8 mouse cellular contexts compared by ENCODE assay signal in genomic region chr5:92656256-92656655, GRCm38 (mm10). TPM values are rescaled to one million over a fixed set of nuclear protein-coding genes. Genes with fewer than 3 reads are reported as not detected.
DNase-seq lines count a peak whose midpoint lies in the region; ATAC-seq and TF ChIP-seq lines count a peak whose summit lies in the region.

No protein-coding gene starts in this region.

- no peak overlapping the region for H3K4me3 ChIP-seq in heart, adult 2 months
- no peak overlapping the region for H3K4me3 ChIP-seq in heart, embryonic 11.5 days (ENCODE audit: low read depth, low read length)

- H3K4me1 ChIP-seq in heart, adult 2 months (ENCODE audit: control insufficient read depth, insufficient read depth, low read length): no peaks in the 10 kb centered on the region
- no peaks in the 10 kb centered on the region for H3K4me1 ChIP-seq in heart, embryonic 11.5 days (ENCODE audit: control insufficient read depth, insufficient read depth, low read length)

- intact Hi-C loops in heart, adult 2 months (cut with DNase I): loop anchor here (1.0 to 5.0 kb wide), 2 partner anchors 149 to 195 kb away; partner anchors contain the start of gene Scarb2
- intact Hi-C loops in heart, postnatal 25 days (cut with DNase I): loop anchor here (1.0 to 5.0 kb wide), 2 partner anchors 149 to 195 kb away; partner anchors contain the start of gene Scarb2

- H3K4me2 ChIP-seq in heart, embryonic 11.5 days: no peak overlapping the region

- ATAC-seq in heart, embryonic 11.5 days (replicated peaks; ENCODE audit: insufficient number of reproducible peaks, low FRiP score, low TSS enrichment): no peak

- H3K79me2 ChIP-seq in heart, adult 2 months (replicated peaks; ENCODE audit: control insufficient read depth, insufficient read depth, low read length): no peaks in the 10 kb centered on the region

- H3K27ac ChIP-seq in heart, adult 2 months: no peak overlapping the region
- H3K27ac ChIP-seq in heart, embryonic 11.5 days (ENCODE audit: low read depth, low read length): no peak overlapping the region

- TF ChIP-seq EP300 in heart, adult 2 months (IDR thresholded peaks at IDR 0.05; ENCODE audit: insufficient read depth, low read depth, low read length): 0 out of 2 replicates have a peak, but pooled peaks have one; percentile 29

- 0% methylated on average over 1 of the region's 1 CpGs for WGBS in heart, adult 2 months
- WGBS in heart, embryonic 11.5 days (ENCODE audit: insufficient replicate concordance): 9% methylated on average over 1 of the region's 1 CpGs

- H3K9ac ChIP-seq in heart, adult 2 months (ENCODE audit: low read depth, low read length): no peak overlapping the region
- no peak overlapping the region for H3K9ac ChIP-seq in heart, embryonic 11.5 days (ENCODE audit: low read depth, low read length)

- TF ChIP-seq CTCF in heart, adult 2 months (IDR thresholded peaks at IDR 0.05): peak; percentile 95

- TF ChIP-seq POLR2A in heart, adult 2 months (IDR thresholded peaks at IDR 0.05; ENCODE audit: insufficient read depth, low read depth, low read length): no peak

- DNase-seq in heart, adult 2 months: peak; percentile 49 to 75
- DNase-seq in ZHBTc4 (ENCODE audit: low read depth, low spot score): peak; percentile 43
- DNase-seq in embryo, embryonic 10.5 days (ENCODE audit: low spot score): peak; percentile 83
- peak; percentile 10 for DNase-seq in heart, postnatal 25 days (ENCODE audit: low spot score)
- DNase-seq in layer of hippocampus, postnatal 36 days: peak; percentile 60 to 65
- peak; percentile 69 for DNase-seq in mesoderm, embryonic 11.5 days (ENCODE audit: low read depth, low spot score)
- peak; percentile 84 for DNase-seq in splenic B cell, adult 2 months (ENCODE audit: low read depth, low spot score)

- no peaks in the 10 kb centered on the region for H3K27me3 ChIP-seq in heart, adult 2 months (ENCODE audit: control insufficient read depth, insufficient read depth, low read length)
- H3K27me3 ChIP-seq in heart, embryonic 11.5 days (ENCODE audit: control insufficient read depth, insufficient read depth, low read length): no peaks in the 10 kb centered on the region
- H3K27me3 ChIP-seq in splenic B cell, adult 2 months (ENCODE audit: control insufficient read depth, insufficient read depth, low read length, poor library complexity, severe bottlenecking): no peaks in the 10 kb centered on the region

- no peaks in the 10 kb centered on the region for H3K9me3 ChIP-seq in heart, embryonic 11.5 days (replicated peaks; ENCODE audit: control insufficient read depth, low read length)

- no peaks in the 10 kb centered on the region for H3K36me3 ChIP-seq in heart, adult 2 months (ENCODE audit: control insufficient read depth, insufficient read depth, low read length)
- H3K36me3 ChIP-seq in heart, embryonic 11.5 days (ENCODE audit: control insufficient read depth, insufficient read depth, low read length): no peaks in the 10 kb centered on the region
- H3K36me3 ChIP-seq in splenic B cell, adult 2 months (ENCODE audit: control insufficient read depth, insufficient read depth, low read length, poor library complexity, severe bottlenecking): no peaks in the 10 kb centered on the region

RNA-seq across cellular contexts. Expression of gene Ccdc158, which starts 18.8 kb away (rescaled TPM):
- total RNA-seq in heart, adult 2 months (2021): under 1 TPM in 1 of 2 experiments, not detected in 1; 0.09 TPM
- polyA plus RNA-seq in heart, adult 2 months (2012; rRNA removed): 0.18 TPM in 1 of 2 replicates, not detected in the other
- 1.1 and 1.8 TPM in 2 replicates for polyA plus RNA-seq in heart, embryonic 11.5 days (2014; fragmentation: Nextera tagmentation; extraction: Ambion mirVana)
- not detected for total RNA-seq in heart, postnatal 25 days (2021)
- 1 to 10 TPM in 1 of 2 experiments, under 1 TPM in 1; 0.30 to 1.4 TPM for total RNA-seq in layer of hippocampus, postnatal 36 days (2021)

RNA-seq across cellular contexts. Expression of gene Shroom3, which starts 27.0 kb away (rescaled TPM):
- total RNA-seq in heart, adult 2 months (2021): 10 to 100 TPM; 32.8 to 38.5 TPM
- polyA plus RNA-seq in heart, adult 2 months (2012; rRNA removed): 31.4 and 32.8 TPM in 2 replicates
- 13.4 and 14.9 TPM in 2 replicates for polyA plus RNA-seq in heart, embryonic 11.5 days (2014; fragmentation: Nextera tagmentation; extraction: Ambion mirVana)
- total RNA-seq in heart, postnatal 25 days (2021): 10 to 100 TPM; 32.7 to 33.9 TPM
- 1 to 10 TPM; 2.1 to 2.5 TPM for total RNA-seq in layer of hippocampus, postnatal 36 days (2021)

RNA-seq across cellular contexts. Expression of gene Stbd1, which starts 53.4 kb away (rescaled TPM):
- total RNA-seq in heart, adult 2 months (2021): 1 to 10 TPM; 1.2 to 2.5 TPM
- 5.2 and 6.5 TPM in 2 replicates for polyA plus RNA-seq in heart, adult 2 months (2012; rRNA removed)
- polyA plus RNA-seq in heart, embryonic 11.5 days (2014; fragmentation: Nextera tagmentation; extraction: Ambion mirVana): 67.9 and 80.2 TPM in 2 replicates
- 1 to 10 TPM; 1.2 to 1.5 TPM for total RNA-seq in heart, postnatal 25 days (2021)
- total RNA-seq in layer of hippocampus, postnatal 36 days (2021): 1 to 10 TPM; 3.2 to 3.5 TPM

Comparison
In these comparisons a context has a peak if more than half of its experiments do, and no peak if none do; other contexts are left out.
1. DNase-seq: peak in every context shown above with its lines; median percentile 84 in splenic B cell, adult 2 months; 83 in embryo, embryonic 10.5 days; 69 in mesoderm, embryonic 11.5 days; 62 in layer of hippocampus, postnatal 36 days; 62 in heart, adult 2 months; 43 in ZHBTc4; 10 in heart, postnatal 25 days.
2. RNA of gene Shroom3, which starts 27.0 kb away (total RNA-seq): 32.8 to 38.5 TPM in heart, adult 2 months and 32.7 to 33.9 TPM in heart, postnatal 25 days; 2.1 to 2.5 TPM in layer of hippocampus, postnatal 36 days; every median in the first group is over 4 times any median in the second.